Mouse (Mus musculus) C2C12 (cell line): ENCODE results near the gene Timp3.

ENCODE experiments used
- CTCF ChIP-seq: IDR thresholded peaks from one replicate; pipeline ENCODE4 v1.5.1; 2011; ENCODE audit not compliant: control insufficient read depth, insufficient read depth, insufficient read length
- MYOD1 ChIP-seq: IDR thresholded peaks from one replicate; pipeline ENCODE4 v1.6.1; 2011; ENCODE audit warnings: low read depth; ENCODE audit not compliant: control insufficient read depth, insufficient read length
- MYOG ChIP-seq: IDR thresholded peaks from one replicate; pipeline ENCODE4 v1.6.1; 2011; ENCODE audit not compliant: control insufficient read depth, insufficient read length; ENCODE audit errors: extremely low read depth

DNA sequence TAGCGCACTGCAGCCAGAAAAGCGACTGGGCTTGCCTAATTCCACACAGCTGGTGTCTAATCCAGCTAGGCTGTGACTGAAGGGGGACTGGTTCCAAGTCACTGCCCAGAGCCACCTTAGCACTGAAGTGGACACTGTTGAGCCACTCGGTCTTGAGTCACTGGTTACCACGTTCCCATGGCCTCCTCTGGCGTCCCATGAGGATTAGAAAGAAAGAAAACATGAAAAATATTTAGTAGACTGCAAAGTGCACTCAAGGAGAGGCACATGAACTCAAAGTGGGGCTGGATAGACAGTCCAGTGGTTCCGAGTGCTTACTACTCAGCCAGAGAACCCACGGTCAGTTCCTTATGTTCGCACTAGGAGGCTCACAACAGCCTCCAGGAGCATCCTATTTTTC lies 18.9 kb upstream of the Timp3 start:
- TF ChIP-seq CTCF (no peak), MYOD1 (no peak), MYOG (no peak)
